Mouse (Mus musculus) stomach, postnatal 0 days (tissue): ENCODE data around the gene Fbxl17.

Experiments used
- CTCF ChIP-seq: IDR thresholded peaks from 2 replicates; pipeline ENCODE4 v1.5.1; 2016; ENCODE audit warnings: antibody characterized with exemption, low read depth, mild to moderate bottlenecking, moderate library complexity
- EP300 ChIP-seq: optimal IDR thresholded peaks from 2 replicates; pipeline ENCODE3; 2016; ENCODE audit warnings: antibody characterized with exemption

DNA sequence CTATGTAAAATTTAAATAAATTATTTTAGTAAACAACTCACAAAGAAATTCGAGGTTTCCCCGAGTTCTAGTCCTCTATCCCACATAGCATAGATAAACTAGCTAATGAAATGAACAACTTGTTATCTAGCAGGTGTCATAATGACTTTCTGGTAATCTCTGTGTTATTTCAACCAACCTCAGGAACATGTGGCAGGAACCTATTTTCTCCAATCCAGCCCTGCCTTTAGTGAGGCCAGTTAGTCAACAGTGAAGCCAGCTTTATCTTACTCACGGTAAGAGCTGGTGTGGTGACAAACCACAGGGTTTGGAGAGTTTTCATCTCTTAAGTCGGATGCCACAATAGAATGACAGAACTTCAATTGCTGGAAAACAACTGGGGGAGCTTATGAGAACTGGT, 215.7 kb downstream of the Fbxl17 start:
- TF ChIP-seq EP300: no peak
- no peak for TF ChIP-seq CTCF
